Mouse (Mus musculus) erythroblast, embryonic 14.5 days (primary cell): ENCODE data around the gene Ciita. TPM values are rescaled to one million over a fixed set of nuclear protein-coding genes. Genes with fewer than 3 reads are reported as not detected.

Experiments used
- H3K27me3 ChIP-seq: 2 replicates; pipeline ENCODE4 v1.6.1; 2012; ENCODE audit warnings: inconsistent platforms; ENCODE audit not compliant: control insufficient read depth
- H3K36me3 ChIP-seq: 2 replicates; pipeline ENCODE4 v1.6.1; 2012; ENCODE audit warnings: mild to moderate bottlenecking, inconsistent platforms; ENCODE audit not compliant: control insufficient read depth
- H3K4me1 ChIP-seq: 2 replicates; pipeline ENCODE4 v1.6.1; 2012; ENCODE audit warnings: inconsistent platforms; ENCODE audit not compliant: control insufficient read depth
- H3K4me3 ChIP-seq: replicated peaks from 2 replicates; pipeline ENCODE3; 2012; ENCODE audit warnings: moderate library complexity, mild to moderate bottlenecking, inconsistent platforms
- H3K9me3 ChIP-seq: 2 replicates; pipeline ENCODE4 v1.6.1; 2012; ENCODE audit warnings: low read length, inconsistent platforms, mixed read lengths; ENCODE audit not compliant: control insufficient read depth
- GATA1 ChIP-seq: IDR thresholded peaks from 2 replicates; pipeline ENCODE4 v1.6.1; 2012; ENCODE audit warnings: low read length, inconsistent platforms, mixed read lengths
- TAL1 ChIP-seq: IDR thresholded peaks from 3 replicates; pipeline ENCODE4 v1.6.1; 2012; ENCODE audit warnings: low read length, inconsistent platforms, mixed read lengths
- polyA plus RNA-seq: library from polyadenylated mRNA; stranded (reverse); fragments of >175 nt; gene quantifications from 2 replicates; pipeline ENCODE4 v1.2.3, GENCODE M21; 2012

The Ciita gene
- polyA plus RNA-seq, 1 experiment, result not detected

DNA sequence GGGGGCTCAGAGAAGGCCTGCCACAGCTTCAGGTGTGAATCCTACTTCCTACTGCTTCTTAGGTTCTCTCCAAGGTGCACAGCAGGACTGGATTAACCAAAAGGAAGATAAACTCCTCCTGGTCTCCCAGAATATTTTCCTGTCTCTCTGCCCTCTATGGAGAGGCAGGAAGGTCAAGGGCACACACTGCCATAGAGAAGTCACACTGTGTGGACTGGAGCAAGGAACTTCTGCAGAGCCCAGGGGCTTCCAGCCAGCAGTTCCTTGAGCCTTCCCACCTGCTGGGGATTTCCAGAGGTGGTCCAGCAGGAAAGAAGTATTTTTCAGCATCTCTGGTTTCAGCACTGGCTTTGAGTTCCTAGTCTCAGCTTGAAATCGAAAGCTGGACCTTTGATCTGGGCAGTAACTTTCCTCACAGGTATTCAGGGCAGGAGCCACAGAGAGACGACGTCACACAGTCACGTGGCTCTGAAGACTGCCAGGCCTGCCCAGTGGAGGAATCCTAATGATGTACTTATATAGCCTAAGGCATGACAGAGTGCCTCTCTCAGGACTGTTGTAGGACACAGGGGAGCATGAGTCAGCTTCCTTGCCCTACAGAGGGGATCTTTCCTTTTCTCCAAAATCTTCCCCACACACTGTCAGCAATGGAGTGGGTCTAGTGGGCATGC lies 14.7 kb upstream of the Ciita start:
- Histone ChIP-seq H3K9me3 (no peaks in the 10 kb centered on the region), H3K4me1 (no peaks in the 10 kb centered on the region), H3K36me3 (no peaks in the 10 kb centered on the region), H3K4me3 (no peak overlapping the region), H3K27me3 (no peaks in the 10 kb centered on the region)
- TF ChIP-seq TAL1 (no peak), GATA1 (no peak)

DNA sequence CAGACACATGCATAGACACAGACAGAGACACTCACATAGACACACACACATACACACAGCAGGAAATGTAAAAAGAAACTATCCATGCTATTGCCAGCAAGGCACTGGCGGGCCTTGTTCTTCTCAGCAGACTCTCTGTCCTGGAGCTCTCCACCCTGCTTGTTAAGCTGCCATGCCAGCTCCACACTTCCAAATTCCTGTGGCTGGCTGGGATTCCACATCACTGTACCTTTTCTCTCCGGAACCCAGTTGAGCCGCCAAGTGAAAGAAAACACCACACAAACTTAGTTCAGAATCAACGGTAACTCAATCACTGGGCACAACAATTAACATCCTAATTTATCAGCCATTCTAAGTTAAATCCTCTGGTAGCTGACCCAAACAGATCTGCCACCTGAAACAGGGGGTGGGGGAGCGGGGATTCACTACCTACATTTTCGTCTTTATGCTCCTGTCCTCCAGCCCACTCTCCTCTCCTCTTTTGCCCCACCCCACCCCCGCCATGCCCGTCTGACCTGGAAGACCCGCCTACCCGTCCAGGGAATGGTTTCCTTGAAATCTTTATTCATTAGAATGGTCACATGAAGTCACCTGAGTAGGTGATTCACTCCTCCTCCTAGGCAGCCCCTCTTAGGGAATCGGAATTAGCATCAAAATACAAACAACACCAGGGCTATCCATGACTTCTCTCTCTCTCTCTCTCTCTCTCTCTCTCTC lies 12.3 kb upstream of the Ciita start:
- Histone ChIP-seq H3K27me3 (no peaks in the 10 kb centered on the region), H3K4me1 (no peaks in the 10 kb centered on the region), H3K4me3 (no peak overlapping the region), H3K9me3 (no peaks in the 10 kb centered on the region), H3K36me3 (no peaks in the 10 kb centered on the region)
- TF ChIP-seq TAL1 (no peak), GATA1 (no peak)

DNA sequence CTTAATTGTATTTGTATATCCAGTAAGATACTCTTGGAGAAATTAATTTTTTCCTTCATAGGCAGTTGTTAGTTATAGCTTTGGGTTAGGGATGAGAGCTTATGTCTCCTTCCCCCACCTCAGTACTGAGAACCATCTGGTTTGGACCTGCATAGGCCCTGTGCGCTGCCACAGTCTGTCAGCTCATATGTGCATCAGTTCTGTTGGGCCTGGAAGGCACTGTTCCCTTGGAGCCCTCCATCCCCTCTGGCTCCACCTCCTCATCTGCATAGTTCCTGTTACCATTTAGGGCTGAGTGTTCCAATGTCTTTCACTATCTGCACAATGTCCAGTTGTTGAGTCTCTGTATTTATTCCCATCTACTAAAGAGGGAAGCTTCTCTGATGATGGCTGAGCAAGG lies 11.7 kb upstream of the Ciita start:
- Histone ChIP-seq H3K36me3 (no peaks in the 10 kb centered on the region), H3K27me3 (no peaks in the 10 kb centered on the region), H3K4me3 (no peak overlapping the region), H3K4me1 (no peaks in the 10 kb centered on the region), H3K9me3 (no peaks in the 10 kb centered on the region)
- TF ChIP-seq TAL1 (no peak), GATA1 (no peak)

DNA sequence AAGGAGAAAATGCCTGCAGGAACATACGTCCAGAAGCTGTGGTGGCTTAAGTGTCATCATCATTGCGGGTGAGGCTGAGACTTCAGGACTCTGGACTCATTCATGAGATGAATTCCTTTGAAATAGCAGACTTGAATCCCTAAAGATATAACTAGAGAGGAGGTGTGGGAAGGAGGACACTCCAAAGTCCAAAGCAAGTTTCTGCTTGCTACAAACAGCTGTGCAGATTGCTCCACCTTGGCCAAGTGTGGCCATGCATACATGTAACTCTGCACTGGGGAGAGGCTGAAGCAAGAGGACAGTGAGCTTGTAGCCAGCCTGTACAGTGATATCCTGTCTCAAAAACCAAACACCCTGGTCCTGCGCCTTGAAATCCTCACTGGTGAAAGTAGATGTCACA lies 7.9 kb upstream of the Ciita start:
- Histone ChIP-seq H3K36me3 (no peaks in the 10 kb centered on the region), H3K27me3 (no peaks in the 10 kb centered on the region), H3K4me3 (no peak overlapping the region), H3K4me1 (no peaks in the 10 kb centered on the region), H3K9me3 (no peaks in the 10 kb centered on the region)
- TF ChIP-seq GATA1, result no peak
- TF ChIP-seq TAL1, result no peak

DNA sequence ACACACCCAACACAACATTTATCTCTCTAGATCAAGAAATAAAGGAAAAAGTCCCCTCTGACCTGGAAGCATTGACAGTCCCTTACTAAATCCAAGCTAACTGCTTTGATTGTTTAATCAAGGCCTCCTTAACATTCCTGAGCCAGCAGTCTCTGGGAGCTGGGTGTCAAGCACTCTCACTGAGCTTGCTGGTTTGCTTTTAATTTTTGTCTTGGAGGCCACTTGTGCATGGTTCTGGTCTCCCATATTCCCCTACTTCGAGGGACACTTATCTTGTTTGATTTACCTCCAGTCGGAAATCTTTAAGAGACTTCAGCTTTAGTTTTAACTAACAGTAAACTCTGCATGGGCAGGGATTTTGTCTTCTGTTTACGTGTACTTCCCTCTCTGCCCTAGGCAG lies 4.9 kb upstream of the Ciita start:
- no peaks in the 10 kb centered on the region for H3K36me3 ChIP-seq
- H3K4me1 ChIP-seq, result no peaks in the 10 kb centered on the region
- TF ChIP-seq TAL1 (no peak), GATA1 (no peak)
- H3K27me3 ChIP-seq, result no peaks in the 10 kb centered on the region
- no peak overlapping the region for H3K4me3 ChIP-seq
- H3K9me3 ChIP-seq, result no peaks in the 10 kb centered on the region

DNA sequence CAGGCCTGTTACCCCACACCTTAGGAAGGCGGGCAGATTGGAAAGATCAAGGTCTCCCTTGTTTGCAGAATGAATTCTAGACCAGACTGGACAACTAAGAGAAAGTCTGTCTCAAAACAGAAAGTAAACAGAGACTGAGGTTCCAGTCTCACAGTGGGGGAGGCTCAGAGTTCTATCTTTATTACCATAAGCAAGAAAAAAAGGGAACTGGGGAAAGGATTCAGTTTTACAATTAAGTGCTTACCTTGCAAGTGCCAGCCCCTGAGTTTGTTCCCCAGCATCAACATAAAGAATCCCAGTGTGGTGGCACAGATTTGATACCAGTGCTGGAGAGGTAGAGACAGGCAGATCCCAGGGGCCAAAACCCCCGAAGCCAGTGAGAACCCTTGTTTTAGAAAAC lies 3.9 kb upstream of the Ciita start:
- Histone ChIP-seq H3K4me1 (no peaks in the 10 kb centered on the region), H3K27me3 (no peaks in the 10 kb centered on the region), H3K36me3 (no peaks in the 10 kb centered on the region), H3K4me3 (no peak overlapping the region), H3K9me3 (no peaks in the 10 kb centered on the region)
- TF ChIP-seq GATA1 (no peak), TAL1 (no peak)

DNA sequence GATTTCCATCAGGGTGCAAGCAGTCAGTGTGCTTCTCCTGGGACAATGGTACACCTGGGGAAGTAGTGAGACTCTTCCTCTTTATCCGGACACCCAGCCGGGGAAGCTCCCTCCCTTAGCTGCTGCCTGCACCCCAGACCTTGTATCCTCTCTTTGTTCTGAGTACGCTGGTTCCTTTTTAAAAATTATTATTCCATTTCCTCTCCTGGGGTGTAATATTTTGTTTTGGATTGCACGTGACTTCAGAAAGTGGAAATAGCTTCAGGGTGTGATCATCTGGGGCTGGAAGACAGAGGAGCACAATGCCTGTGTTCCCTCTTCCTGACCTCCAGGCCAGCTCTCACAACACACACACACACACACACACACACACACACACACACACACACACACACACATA lies 2.5 kb downstream of the Ciita start:
- Histone ChIP-seq H3K27me3 (no peaks in the 10 kb centered on the region), H3K4me3 (no peak overlapping the region), H3K9me3 (no peaks in the 10 kb centered on the region), H3K4me1 (no peaks in the 10 kb centered on the region), H3K36me3 (no peaks in the 10 kb centered on the region)
- no peak for TF ChIP-seq TAL1

DNA sequence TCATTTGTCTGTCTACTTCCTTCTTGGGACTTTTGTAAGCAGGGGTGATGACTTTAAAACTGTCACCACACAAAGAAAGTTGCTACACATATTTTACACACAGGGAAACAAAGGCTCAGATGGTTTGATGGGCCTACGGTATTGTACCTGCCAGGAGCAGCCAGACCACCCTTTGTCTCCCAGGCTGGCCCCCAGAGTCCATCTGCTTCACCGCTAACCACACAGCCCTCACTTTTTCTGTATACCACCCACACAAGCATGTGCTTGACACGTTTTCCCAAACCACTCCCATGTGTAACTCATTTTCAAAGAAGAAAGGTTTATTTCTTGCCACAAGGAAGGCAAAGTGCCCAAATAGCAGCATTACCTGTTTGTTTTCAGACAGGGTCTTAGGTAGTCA lies 7.1 kb downstream of the Ciita start:
- Histone ChIP-seq H3K36me3 (no peaks in the 10 kb centered on the region), H3K9me3 (no peaks in the 10 kb centered on the region), H3K4me3 (no peak overlapping the region), H3K27me3 (peaks cover 10% of the 10 kb centered on the region; the same call in 1 of the 2 replicates), H3K4me1 (no peaks in the 10 kb centered on the region)
- no peak for TF ChIP-seq TAL1
- no peak for TF ChIP-seq GATA1

DNA sequence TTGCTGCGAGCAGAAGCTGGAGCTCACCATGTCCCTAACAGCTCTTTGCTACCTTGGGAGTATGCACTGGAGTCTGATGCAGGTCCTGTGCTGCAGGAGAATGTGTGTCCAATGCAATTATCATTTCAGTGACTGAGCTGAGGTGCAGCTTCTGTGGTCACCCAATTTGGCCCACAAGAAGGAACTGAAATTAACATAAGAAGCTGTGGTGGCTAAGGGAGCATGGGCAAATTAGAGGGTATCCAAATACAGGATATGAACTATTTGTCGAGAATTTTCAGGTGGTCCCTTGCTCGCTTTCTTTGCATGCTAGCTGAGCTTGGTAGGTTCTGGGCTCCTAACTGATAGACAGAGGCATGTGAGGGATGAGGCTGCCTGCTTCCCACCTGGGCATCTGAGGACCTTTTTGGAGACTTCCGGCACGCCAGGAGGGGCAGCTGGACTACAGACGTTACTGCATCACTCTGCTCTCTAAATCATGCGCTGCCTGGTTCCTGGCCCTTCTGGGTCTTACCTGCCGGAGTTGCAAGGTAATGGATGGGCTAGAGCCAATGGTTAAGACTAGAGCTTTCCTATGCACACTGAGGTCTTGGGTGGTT lies 8.1 kb downstream of the Ciita start:
- no peak for TF ChIP-seq GATA1
- TF ChIP-seq TAL1, result no peak
- no peak overlapping the region for H3K4me3 ChIP-seq

More for the DNA sequence above, 8.1 kb downstream of the Ciita start:
- Histone ChIP-seq H3K27me3 (peaks cover 10% of the 10 kb centered on the region; the same call in 1 of the 2 replicates), H3K36me3 (no peaks in the 10 kb centered on the region), H3K9me3 (no peaks in the 10 kb centered on the region), H3K4me1 (no peaks in the 10 kb centered on the region)
